Mouse (Mus musculus): ENCODE measurements around the gene Pnmal1.

The Pnmal1 gene

DNA sequence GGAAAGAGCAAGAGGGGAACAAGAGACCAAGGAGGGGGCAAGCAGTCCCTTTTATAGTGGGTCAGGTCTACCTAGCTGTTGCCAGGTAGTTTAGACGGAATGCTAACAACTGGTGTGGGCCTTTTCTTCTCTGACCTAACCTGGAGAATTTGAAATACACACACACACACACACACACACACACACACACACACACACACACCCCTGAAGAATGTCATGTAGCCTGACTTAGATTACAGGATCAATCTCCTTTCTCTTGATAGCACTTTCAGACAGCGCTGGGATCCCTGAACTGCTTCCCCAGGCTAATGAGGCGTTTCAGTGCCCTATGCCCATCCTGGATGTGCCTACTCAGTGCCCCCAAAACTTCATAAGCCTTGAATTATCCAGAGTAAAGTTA is 19.1 kb downstream of the Pnmal1 start:
- Histone ChIP-seq H3K4me3 (replicated peaks; ENCODE audit: low read length) (no peak overlapping the region), H3K4me1 (replicated peaks; ENCODE audit: low read depth, low read length) (peaks cover 19% of the 10 kb centered on the region), H3K27me3 (ENCODE audit: insufficient read depth, low read length) (peaks cover 3% of the 10 kb centered on the region; the same call in 1 of the 2 replicates), H3K36me3 (ENCODE audit: insufficient read depth, low read length) (no peaks in the 10 kb centered on the region), H3K9me3 (ENCODE audit: low read length) (no peaks in the 10 kb centered on the region)
- TF ChIP-seq CTCF (conservative IDR thresholded peaks at IDR 0.05; ENCODE audit: low read length) (no peak), POU5F1 (IDR thresholded peaks at IDR 0.05; ENCODE audit: borderline replicate concordance, low read length) (no peak), NANOG (IDR thresholded peaks at IDR 0.05; ENCODE audit: borderline replicate concordance, low read length) (no peak)

DNA sequence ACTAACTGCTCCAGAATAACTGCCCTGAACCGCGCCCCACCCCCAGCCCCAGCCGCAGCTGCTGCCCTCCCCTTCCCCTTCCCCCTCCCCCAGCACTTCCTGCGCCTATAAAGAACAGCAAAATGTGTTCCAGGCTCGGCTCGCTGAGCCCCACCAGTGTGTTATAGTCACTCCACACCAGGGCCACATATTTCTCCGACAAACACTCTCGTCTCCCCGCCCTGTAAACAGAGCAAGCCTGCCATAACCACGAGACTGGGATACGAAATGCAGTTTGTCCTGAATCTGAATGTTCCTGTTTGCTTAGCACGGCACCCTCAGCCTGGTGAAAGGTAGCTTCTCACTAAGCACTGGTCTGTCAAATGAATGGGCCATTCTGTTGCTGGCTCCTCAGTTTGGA is 20.9 kb downstream of the Pnmal1 start:
- H3K9me3 ChIP-seq (ENCODE audit: low read length): no peaks in the 10 kb centered on the region
- H3K4me3 ChIP-seq (replicated peaks; ENCODE audit: low read length): peak overlapping the region; percentile 53; the same call in 1 of the 2 replicates
- H3K4me1 ChIP-seq (replicated peaks; ENCODE audit: low read depth, low read length): peaks cover 23% of the 10 kb centered on the region
- no peak for TF ChIP-seq NANOG (IDR thresholded peaks at IDR 0.05; ENCODE audit: borderline replicate concordance, low read length)
- no peak for TF ChIP-seq POU5F1 (IDR thresholded peaks at IDR 0.05; ENCODE audit: borderline replicate concordance, low read length)
- no peak for TF ChIP-seq CTCF (conservative IDR thresholded peaks at IDR 0.05; ENCODE audit: low read length)
- H3K36me3 ChIP-seq (ENCODE audit: insufficient read depth, low read length): no peaks in the 10 kb centered on the region
- peaks cover 8% of the 10 kb centered on the region; the same call in 1 of the 2 replicates for H3K27me3 ChIP-seq (ENCODE audit: insufficient read depth, low read length)

GRCm38 (mm10) chr7:16982859-16983568 is 23.5 kb downstream of the Pnmal1 start, which contains the start of gene Gm42372:
Gene Gm42372 (plus strand): TSS chr7:16983086.
- TF ChIP-seq CTCF (conservative IDR thresholded peaks at IDR 0.05; ENCODE audit: low read length) (no peak), POU5F1 (IDR thresholded peaks at IDR 0.05; ENCODE audit: borderline replicate concordance, low read length) (no peak), NANOG (IDR thresholded peaks at IDR 0.05; ENCODE audit: borderline replicate concordance, low read length) (no peak)
- peaks cover 8% of the 10 kb centered on the region; the same call in 1 of the 2 replicates for H3K27me3 ChIP-seq (ENCODE audit: insufficient read depth, low read length)

DNA sequence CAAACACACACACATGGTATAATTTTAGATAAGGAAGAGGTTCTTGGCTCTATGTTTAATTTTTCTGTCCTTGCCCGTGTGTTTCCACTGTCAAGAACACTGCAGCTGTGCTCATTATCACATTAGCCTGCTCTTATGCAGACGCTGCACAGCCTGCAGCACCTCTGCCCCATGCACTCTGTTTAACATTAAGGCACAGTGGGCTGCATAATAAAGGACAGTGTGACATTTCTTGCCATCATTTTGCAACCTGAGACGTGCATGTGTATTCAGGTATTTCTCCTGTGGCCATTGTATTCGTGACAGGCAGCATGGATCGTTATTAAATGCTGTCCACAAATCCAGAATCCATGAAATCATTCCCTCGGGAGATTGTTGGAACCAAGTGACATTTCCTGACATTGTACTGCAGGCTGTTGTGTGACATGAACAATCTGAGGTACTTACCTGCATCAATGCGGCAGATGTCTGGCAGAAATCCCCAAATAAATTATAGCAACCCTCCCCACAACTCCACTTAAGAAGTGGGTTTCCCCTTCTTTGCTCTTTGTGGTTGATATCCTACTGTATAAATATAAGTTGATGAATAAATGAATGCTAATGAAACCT is 28.2 kb downstream of the Pnmal1 start:
- H3K4me1 ChIP-seq (replicated peaks; ENCODE audit: low read depth, low read length): peaks cover 43% of the 10 kb centered on the region
- H3K9me3 ChIP-seq (ENCODE audit: low read length): no peaks in the 10 kb centered on the region
- H3K4me3 ChIP-seq (replicated peaks; ENCODE audit: low read length): no peak overlapping the region
- TF ChIP-seq CTCF (conservative IDR thresholded peaks at IDR 0.05; ENCODE audit: low read length) (no peak), NANOG (IDR thresholded peaks at IDR 0.05; ENCODE audit: borderline replicate concordance, low read length) (no peak), POU5F1 (IDR thresholded peaks at IDR 0.05; ENCODE audit: borderline replicate concordance, low read length) (no peak)
- H3K36me3 ChIP-seq (ENCODE audit: insufficient read depth, low read length): no peaks in the 10 kb centered on the region
- H3K27me3 ChIP-seq (ENCODE audit: insufficient read depth, low read length): peaks cover 6% of the 10 kb centered on the region; the same call in 1 of the 2 replicates

More at GRCm38 (mm10) chr7:16982859-16983568, 23.5 kb downstream of the Pnmal1 start, which contains the start of gene Gm42372:
- H3K36me3 ChIP-seq (ENCODE audit: insufficient read depth, low read length): no peaks in the 10 kb centered on the region
- H3K4me1 ChIP-seq (replicated peaks; ENCODE audit: low read depth, low read length): peaks cover 23% of the 10 kb centered on the region
- H3K9me3 ChIP-seq (ENCODE audit: low read length): no peaks in the 10 kb centered on the region
- peak within 1 kb of the TSS; percentile 69 for H3K4me3 ChIP-seq (replicated peaks; ENCODE audit: low read length)

GRCm38 (mm10) chr7:16988405-16988804 is 28.9 kb downstream of the Pnmal1 start:
- Histone ChIP-seq H3K4me1 (replicated peaks; ENCODE audit: low read depth, low read length) (peaks cover 37% of the 10 kb centered on the region), H3K27me3 (ENCODE audit: insufficient read depth, low read length) (peaks cover 6% of the 10 kb centered on the region; the same call in 1 of the 2 replicates), H3K36me3 (ENCODE audit: insufficient read depth, low read length) (no peaks in the 10 kb centered on the region), H3K9me3 (ENCODE audit: low read length) (no peaks in the 10 kb centered on the region), H3K4me3 (replicated peaks; ENCODE audit: low read length) (no peak overlapping the region)
- TF ChIP-seq NANOG (IDR thresholded peaks at IDR 0.05; ENCODE audit: borderline replicate concordance, low read length) (no peak), POU5F1 (IDR thresholded peaks at IDR 0.05; ENCODE audit: borderline replicate concordance, low read length) (no peak), CTCF (conservative IDR thresholded peaks at IDR 0.05; ENCODE audit: low read length) (no peak)

DNA sequence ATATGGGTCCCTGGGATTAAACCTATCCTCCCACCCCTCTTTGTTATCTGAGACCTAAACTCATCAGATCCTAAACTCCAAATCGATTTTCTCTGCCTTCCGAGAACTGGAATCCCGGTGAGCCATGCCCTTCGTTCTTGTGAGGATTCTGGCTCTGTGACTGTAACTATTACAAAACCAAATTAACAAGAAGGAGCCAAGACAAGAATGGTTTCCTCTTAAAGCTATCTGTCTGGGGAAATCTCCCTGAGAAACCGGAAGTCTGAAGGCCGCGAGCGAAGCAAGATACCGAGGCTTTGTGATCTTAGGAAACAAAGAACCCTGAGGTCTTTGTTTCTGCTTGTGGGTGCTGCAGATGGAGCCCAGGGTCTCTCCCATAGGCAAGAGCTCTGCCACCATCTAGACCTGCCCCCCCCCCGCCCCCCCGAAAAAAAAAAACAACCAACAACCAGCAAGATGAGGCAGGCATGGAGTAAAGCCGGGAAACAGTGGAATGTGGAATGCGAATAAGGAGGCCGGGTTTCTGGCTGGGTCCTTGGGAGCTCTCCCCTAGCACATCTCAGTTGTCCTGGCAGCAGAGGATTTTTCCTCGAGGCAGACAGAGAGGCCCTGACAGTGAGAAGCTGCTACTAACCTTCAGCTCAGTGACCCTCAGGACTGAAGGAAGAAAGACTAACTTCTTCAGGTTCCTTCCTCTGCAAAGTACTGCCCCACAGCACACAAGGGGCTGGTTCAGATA is 30.7 kb downstream of the Pnmal1 start:
- peaks cover 13% of the 10 kb centered on the region for H3K27me3 ChIP-seq (ENCODE audit: insufficient read depth, low read length)
- peaks cover 5% of the 10 kb centered on the region for H3K36me3 ChIP-seq (ENCODE audit: insufficient read depth, low read length)
- no peaks in the 10 kb centered on the region for H3K9me3 ChIP-seq (ENCODE audit: low read length)
- TF ChIP-seq CTCF (conservative IDR thresholded peaks at IDR 0.05; ENCODE audit: low read length) (no peak), POU5F1 (IDR thresholded peaks at IDR 0.05; ENCODE audit: borderline replicate concordance, low read length) (no peak), NANOG (IDR thresholded peaks at IDR 0.05; ENCODE audit: borderline replicate concordance, low read length) (no peak)
- H3K4me1 ChIP-seq (replicated peaks; ENCODE audit: low read depth, low read length): peaks cover 48% of the 10 kb centered on the region
- 0 out of 2 replicates have a peak overlapping the region, but pooled peaks have one; percentile 4 for H3K4me3 ChIP-seq (replicated peaks; ENCODE audit: low read length)

DNA sequence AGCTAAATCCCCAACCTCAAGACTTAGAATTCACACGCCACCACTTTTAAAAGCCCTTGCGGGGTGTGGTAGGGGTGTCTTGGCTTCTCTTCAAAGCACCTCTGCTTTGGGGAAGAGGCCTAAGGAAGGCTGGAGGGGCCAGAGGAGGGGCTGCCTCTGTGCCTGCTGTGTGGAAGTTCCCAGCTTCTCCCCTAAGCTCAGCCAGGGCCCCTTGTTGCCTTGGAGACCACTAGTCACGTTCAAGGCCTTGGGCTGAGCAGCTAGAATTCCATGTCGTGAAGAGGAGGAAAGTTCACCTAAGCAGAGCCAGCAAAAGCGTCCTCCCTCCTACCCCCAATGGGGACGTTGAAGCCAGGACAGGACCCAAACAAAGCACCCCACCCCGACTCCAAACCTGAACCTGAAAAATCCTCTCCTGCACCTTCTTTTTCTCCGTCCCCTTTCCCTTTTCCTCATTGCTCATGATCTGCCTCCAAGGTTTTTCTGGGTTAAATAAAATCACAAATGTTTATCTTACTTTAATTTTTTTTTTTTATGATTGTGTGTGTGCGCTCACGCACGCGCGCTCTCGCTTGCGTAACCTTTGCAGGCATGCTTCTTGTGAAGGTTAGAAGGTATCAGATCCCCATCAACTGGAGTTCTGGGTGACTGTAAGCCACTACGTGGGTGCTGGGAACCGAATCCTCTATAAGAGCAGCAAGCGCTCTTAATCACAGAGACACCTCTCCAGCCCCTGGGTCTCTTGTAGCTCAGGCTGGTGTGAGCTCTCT is 32.4 kb downstream of the Pnmal1 start:
- no peaks in the 10 kb centered on the region for H3K9me3 ChIP-seq (ENCODE audit: low read length)
- TF ChIP-seq NANOG (IDR thresholded peaks at IDR 0.05; ENCODE audit: borderline replicate concordance, low read length) (no peak), CTCF (conservative IDR thresholded peaks at IDR 0.05; ENCODE audit: low read length) (no peak), POU5F1 (IDR thresholded peaks at IDR 0.05; ENCODE audit: borderline replicate concordance, low read length) (no peak)
- H3K36me3 ChIP-seq (ENCODE audit: insufficient read depth, low read length): peaks cover 16% of the 10 kb centered on the region
- peak overlapping the region; percentile 39 for H3K4me3 ChIP-seq (replicated peaks; ENCODE audit: low read length)
- H3K4me1 ChIP-seq (replicated peaks; ENCODE audit: low read depth, low read length): peaks cover 59% of the 10 kb centered on the region
- peaks cover 22% of the 10 kb centered on the region for H3K27me3 ChIP-seq (ENCODE audit: insufficient read depth, low read length)
